Mouse (Mus musculus) lung, embryonic 14.5 days (tissue): ENCODE data around the gene Fan1. TPM values are rescaled to one million over a fixed set of nuclear protein-coding genes. Genes with fewer than 3 reads are reported as not detected.

Source experiments
- ATAC-seq: fragments of 200-750 bp; cut with Nextera tagmentation; 2 replicates; pipeline ENCODE4 v1.8.0; 2017; ENCODE audit warnings: mild to moderate bottlenecking, moderate TSS enrichment, moderate library complexity; ENCODE audit not compliant: insufficient read depth
- DNase-seq: peaks from one replicate; pipeline ENCODE4 v3.0.0-alpha.2; 2015
- H3K27ac ChIP-seq: fragments of 300-500 bp; sonication (generic); 2 replicates; pipeline ENCODE4 v1.5.1; 2014; ENCODE audit warnings: low read depth, mild to moderate bottlenecking, moderate library complexity
- H3K27me3 ChIP-seq: fragments of 300-500 bp; sonication (generic); 2 replicates; pipeline ENCODE4 v1.6.1; 2014; ENCODE audit warnings: low read length, control low read depth; ENCODE audit not compliant: insufficient read depth
- H3K36me3 ChIP-seq: fragments of 300-500 bp; sonication (generic); 2 replicates; pipeline ENCODE4 v1.6.1; 2014; ENCODE audit warnings: control low read depth; ENCODE audit not compliant: insufficient read depth
- H3K4me1 ChIP-seq: fragments of 300-500 bp; sonication (generic); 2 replicates; pipeline ENCODE4 v1.6.1; 2014; ENCODE audit warnings: antibody characterized with exemption, control low read depth; ENCODE audit not compliant: insufficient read depth
- H3K4me2 ChIP-seq: fragments of 300-500 bp; sonication (generic); 2 replicates; pipeline ENCODE4 v1.6.1; 2014; ENCODE audit warnings: mild to moderate bottlenecking
- H3K4me3 ChIP-seq: fragments of 300-500 bp; sonication (generic); 2 replicates; pipeline ENCODE4 v1.5.1; 2014; ENCODE audit warnings: low read depth, low read length
- H3K9ac ChIP-seq: fragments of 300-500 bp; sonication (generic); 2 replicates; pipeline ENCODE4 v1.6.1; 2014
- H3K9me3 ChIP-seq: fragments of 300-500 bp; sonication (generic); 2 replicates; pipeline ENCODE4 v1.6.1; 2016; ENCODE audit warnings: low read depth, low read length, control low read depth
- CTCF ChIP-seq: IDR thresholded peaks from 2 replicates; pipeline ENCODE4 v1.5.1; 2016; ENCODE audit warnings: antibody characterized with exemption, low read depth
- WGBS: fragments of 180-500 bp; shearing (Covaris S2); extraction: QIAGEN DNeasy Blood & Tissue Kit; methylation state at CpG from one replicate; pipeline ENCODE4 v1.1.7; 2014; 5-methylcytosine and 5-hydroxymethylcytosine counted together
- polyA plus RNA-seq: library from polyadenylated mRNA; unstranded; fragments of >200 nt; fragmentation: Nextera tagmentation; extraction: Ambion mirVana; gene quantifications from 2 replicates; pipeline ENCODE4 v1.2.1, GENCODE M21; 2014

Gene Fan1
- polyA plus RNA-seq, 1 experiment from 2014 or later: 4.8 TPM

DNA sequence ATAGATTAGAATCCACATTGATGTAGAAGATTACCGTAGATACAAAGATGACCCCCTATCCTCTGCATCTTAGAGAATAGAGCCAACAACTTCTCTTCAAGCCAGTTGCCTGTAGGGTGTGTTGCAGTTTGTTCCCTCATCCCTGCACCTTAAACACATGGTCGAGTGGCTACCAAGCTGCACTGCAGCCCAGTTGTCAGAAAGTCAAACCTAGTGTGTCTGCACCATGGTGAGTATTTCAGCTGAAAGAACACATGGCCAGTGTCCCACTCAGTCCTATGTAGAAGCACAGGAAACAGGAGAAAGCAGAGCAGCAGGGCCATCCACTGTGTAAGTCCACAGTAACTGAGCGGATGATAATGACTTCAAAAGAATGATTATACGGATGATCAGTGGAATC, 46.4 kb downstream of the Fan1 start:
- 86% methylated on average over 4 of the region's 4 CpGs for WGBS
- Histone ChIP-seq H3K4me3 (no peak overlapping the region), H3K27ac (no peak overlapping the region), H3K36me3 (peaks cover 19% of the 10 kb centered on the region; the same call in 1 of the 2 replicates), H3K9me3 (no peaks in the 10 kb centered on the region), H3K27me3 (no peaks in the 10 kb centered on the region), H3K4me2 (no peak overlapping the region), H3K4me1 (no peaks in the 10 kb centered on the region), H3K9ac (no peak overlapping the region)
- no peak for TF ChIP-seq CTCF
- DNase-seq (no peak), ATAC-seq (no peak)

- Histone ChIP-seq H3K36me3 (peaks cover 19% of the 10 kb centered on the region; the same call in 1 of the 2 replicates), H3K9me3 (no peaks in the 10 kb centered on the region), H3K9ac (no peak overlapping the region), H3K4me1 (no peaks in the 10 kb centered on the region), H3K4me3 (no peak overlapping the region), H3K4me2 (no peak overlapping the region), H3K27me3 (no peaks in the 10 kb centered on the region), H3K27ac (no peak overlapping the region)
- TF ChIP-seq CTCF: peak; percentile 81
- WGBS: 14% methylated on average over 1 of the region's 1 CpGs
- DNase-seq (peak; percentile 83), ATAC-seq (peak; percentile 52; the same call in 1 of the 2 replicates)
Measured at GRCm38 (mm10) chr7:64326892-64327291, 47.0 kb downstream of the Fan1 start.

DNA sequence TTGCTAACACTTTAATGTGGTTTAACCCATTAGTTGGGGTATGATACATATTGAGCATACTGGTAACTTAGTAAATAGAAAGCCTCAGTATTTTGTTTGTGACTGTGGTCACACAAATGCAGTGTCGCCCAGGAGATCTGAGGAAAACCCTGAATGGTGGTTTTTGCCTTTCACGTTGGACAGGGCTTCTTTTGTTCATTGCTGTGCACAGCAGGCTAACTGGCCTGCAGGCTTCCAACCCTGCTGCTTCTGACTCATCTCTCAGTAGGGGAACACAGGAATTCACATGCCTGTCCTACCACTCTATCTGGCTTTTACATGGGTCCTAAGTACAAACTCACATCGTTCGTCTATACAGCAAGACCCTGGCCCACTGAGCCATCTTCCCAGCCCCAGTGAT, 52.2 kb downstream of the Fan1 start:
- Histone ChIP-seq H3K4me1 (no peaks in the 10 kb centered on the region), H3K9me3 (no peaks in the 10 kb centered on the region), H3K36me3 (peaks cover 36% of the 10 kb centered on the region), H3K27ac (no peak overlapping the region), H3K4me2 (no peak overlapping the region), H3K9ac (no peak overlapping the region), H3K27me3 (no peaks in the 10 kb centered on the region), H3K4me3 (no peak overlapping the region)
- DNase-seq (no peak), ATAC-seq (no peak)
- TF ChIP-seq CTCF: no peak
- WGBS: 79% methylated on average over 4 of the region's 4 CpGs

GRCm38 (mm10) chr7:64321125-64321524, 52.8 kb downstream of the Fan1 start:
- Histone ChIP-seq H3K9me3 (no peaks in the 10 kb centered on the region), H3K4me1 (no peaks in the 10 kb centered on the region), H3K36me3 (peaks cover 37% of the 10 kb centered on the region), H3K4me3 (no peak overlapping the region), H3K27ac (no peak overlapping the region), H3K27me3 (no peaks in the 10 kb centered on the region), H3K4me2 (no peak overlapping the region), H3K9ac (no peak overlapping the region)
- TF ChIP-seq CTCF: no peak
- ATAC-seq: no peak
- WGBS: 92% methylated on average over 5 of the region's 5 CpGs
- DNase-seq: no peak

- Histone ChIP-seq H3K36me3 (peaks cover 14% of the 10 kb centered on the region; the same call in 1 of the 2 replicates), H3K27me3 (no peaks in the 10 kb centered on the region), H3K9me3 (no peaks in the 10 kb centered on the region), H3K4me2 (no peak overlapping the region), H3K4me1 (no peaks in the 10 kb centered on the region), H3K9ac (no peak overlapping the region), H3K27ac (no peak overlapping the region), H3K4me3 (no peak overlapping the region)
- WGBS: 73% methylated on average over 7 of the region's 7 CpGs
- TF ChIP-seq CTCF: no peak
- DNase-seq: no peak
- ATAC-seq: no peak
Measured at GRCm38 (mm10) chr7:64312811-64313210, 61.1 kb downstream of the Fan1 start.

DNA sequence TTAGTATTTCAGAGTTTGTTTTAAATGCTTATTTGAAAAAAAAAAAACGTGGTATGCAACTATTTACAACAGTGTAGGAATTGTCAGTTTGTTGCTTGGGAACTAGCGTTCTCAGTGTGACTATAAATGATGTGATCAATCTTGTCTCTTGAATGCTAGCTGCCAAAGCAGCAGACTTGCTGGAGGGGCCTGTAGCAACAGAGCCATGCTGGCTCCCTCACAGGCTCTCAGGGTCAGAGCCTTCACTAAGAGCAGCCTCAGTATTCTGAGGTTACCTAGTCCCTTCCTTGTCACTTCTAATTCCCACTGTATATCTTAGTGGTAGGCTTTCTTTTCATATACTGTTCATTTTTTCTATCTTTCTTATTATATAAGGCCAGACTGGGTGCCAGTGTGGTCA, 63.1 kb downstream of the Fan1 start:
- no peaks in the 10 kb centered on the region for H3K9me3 ChIP-seq
- DNase-seq: no peak
- no peak for TF ChIP-seq CTCF
- no peak overlapping the region for H3K4me2 ChIP-seq
- no peak overlapping the region for H3K27ac ChIP-seq
- no peak for ATAC-seq
- 0 out of 2 replicates have a peak, but pooled peaks cover 7% of the 10 kb centered on the region for H3K36me3 ChIP-seq
- H3K4me3 ChIP-seq: no peak overlapping the region
- no peak overlapping the region for H3K9ac ChIP-seq
- H3K4me1 ChIP-seq: no peaks in the 10 kb centered on the region
- no peaks in the 10 kb centered on the region for H3K27me3 ChIP-seq
- WGBS: 62% methylated on average over 2 of the region's 2 CpGs

DNA sequence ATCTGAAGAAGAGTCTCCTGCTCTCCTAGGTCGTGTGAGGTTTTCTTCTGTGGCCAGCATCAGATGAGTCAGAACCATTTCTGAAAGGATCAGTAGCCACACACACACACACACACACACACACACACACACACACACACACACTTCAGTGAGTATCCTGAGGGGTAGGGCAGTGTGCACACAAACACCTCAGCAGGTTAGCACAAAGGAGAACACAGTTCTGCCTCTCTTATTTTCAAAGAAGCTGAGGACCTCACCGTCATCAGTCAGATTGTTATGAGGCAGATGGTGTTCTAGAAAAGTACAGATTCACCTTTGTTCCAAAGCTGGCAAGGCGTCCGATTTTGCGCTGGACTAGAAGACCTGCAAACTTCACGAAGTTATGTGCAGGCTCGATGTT, 63.7 kb downstream of the Fan1 start:
- Histone ChIP-seq H3K27ac (no peak overlapping the region), H3K9ac (no peak overlapping the region), H3K4me3 (no peak overlapping the region), H3K4me1 (no peaks in the 10 kb centered on the region), H3K27me3 (no peaks in the 10 kb centered on the region), H3K4me2 (no peak overlapping the region), H3K36me3 (0 out of 2 replicates have a peak, but pooled peaks cover 7% of the 10 kb centered on the region), H3K9me3 (no peaks in the 10 kb centered on the region)
- TF ChIP-seq CTCF: no peak
- 86% methylated on average over 7 of the region's 7 CpGs for WGBS
- DNase-seq (no peak), ATAC-seq (no peak)

Other genes with a start within 250 kb of the Fan1 start
- not detected in 2 replicates for gene Trpm1, start 220.3 kb downstream of the Fan1 start, polyA plus RNA-seq
- 12.0 and 12.9 TPM in 2 replicates for gene Mtmr10, start 86.4 kb downstream of the Fan1 start, polyA plus RNA-seq
- gene Mphosph10, start 18.2 kb upstream of the Fan1 start, polyA plus RNA-seq: 43.4 and 47.4 TPM in 2 replicates
- 54.8 and 56.8 TPM in 2 replicates for gene Mcee, start 18.5 kb upstream of the Fan1 start, polyA plus RNA-seq
- gene Apba2, start 127.6 kb upstream of the Fan1 start, polyA plus RNA-seq: 2.5 and 3.8 TPM in 2 replicates